Mouse (Mus musculus) CD4-positive helper T cell, adult 2 months (primary cell): ENCODE data around the gene Gm28102.
"Not testable (repeated sequence)": the region's sequence is repeated elsewhere in the genome, so short reads cannot be mapped to it uniquely, and the experiment has no call there.

Experiments used
- DNase-seq: peaks from one replicate; pipeline ENCODE4 v3.0.0-alpha.2; 2012; ENCODE audit warnings: low read depth, missing footprints, low spot score

Gm28102 gene

GRCm38 (mm10) chrY:88053015-88053414 is at the start of gene Gm28102:
Gene Gm28102 (plus strand): TSS chrY:88053315.
- not testable (repeated sequence) for DNase-seq
